Mouse (Mus musculus) heart, adult 18-20 months (tissue): Measurements from ENCODE around the gene Slc16a7. TPM values are rescaled to one million over a fixed set of nuclear protein-coding genes. Genes with fewer than 3 reads are reported as not detected.
A peak's percentile ranks its signal among the peaks of the same experiment; 100 is the strongest.

Experiments used
- DNase-seq, 2 experiments: peaks; one replicate each; pipeline ENCODE4 v3.0.0; 2021 to 2022; ENCODE audit warnings: mixed read lengths in 1 of 2
- long read RNA-seq, 2 experiments: library from polyadenylated mRNA; stranded (forward); transcript quantifications; one replicate each; pipeline ENCODE4 v2.0.0; 2021
- total RNA-seq, 2 experiments: library from RNA; stranded (reverse); gene quantifications; 2 replicates each; pipeline ENCODE4 v1.2.3; 2021

The Slc16a7 gene
- total RNA-seq, result 10 to 100 TPM in 1 of 2 experiments, 1 to 10 TPM in 1; 9.8 to 19.9 TPM
- long read RNA-seq, experiment 1, partial matches to known transcripts, result 1 of 2 reads
- long read RNA-seq, experiment 1, other reads (novel, unspliced or antisense), result 1 of 2 reads
- long read RNA-seq, experiment 2, partial matches to known transcripts, result 0 of 2 reads
- long read RNA-seq, experiment 2, other reads (novel, unspliced or antisense), result 2 of 2 reads

GRCm38 (mm10) chr10:125388876-125389786 lies at the start of gene Slc16a7:
Gene Slc16a7, minus strand, starts transcription at chr10:125389465.
- DNase-seq, result peak; percentile 75 to 76

- DNase-seq, result peak; percentile 8 to 24
Observed at GRCm38 (mm10) chr10:125418795-125419194, 29.5 kb upstream of the Slc16a7 start.

GRCm38 (mm10) chr10:125399796-125400195 lies 10.5 kb upstream of the Slc16a7 start:
- no peak for DNase-seq

- peak in 1 of 2 experiments; percentile 11 for DNase-seq
Observed at GRCm38 (mm10) chr10:125390011-125390410, 746 bp upstream of the Slc16a7 start.

GRCm38 (mm10) chr10:125388481-125388875 lies 787 bp downstream of the Slc16a7 start:
- DNase-seq, result peak; percentile 39

- DNase-seq, result peak; percentile 25 to 39
Observed at GRCm38 (mm10) chr10:125387782-125388415, 1.4 kb downstream of the Slc16a7 start.

- peak in 1 of 2 experiments; percentile 9 for DNase-seq
Observed at GRCm38 (mm10) chr10:125375526-125375925, 13.7 kb downstream of the Slc16a7 start.

GRCm38 (mm10) chr10:125372666-125373065 lies 16.6 kb downstream of the Slc16a7 start:
- DNase-seq, result no peak

- DNase-seq, result peak in 1 of 2 experiments; percentile 12
Observed at GRCm38 (mm10) chr10:125371451-125371850, 17.8 kb downstream of the Slc16a7 start.

- peak; percentile 38 to 67 for DNase-seq
Observed at GRCm38 (mm10) chr10:125370037-125370610, 19.1 kb downstream of the Slc16a7 start.

GRCm38 (mm10) chr10:125358479-125358878 lies 30.8 kb downstream of the Slc16a7 start:
- DNase-seq, result no peak

- no peak for DNase-seq
Observed at GRCm38 (mm10) chr10:125352805-125353204, 36.5 kb downstream of the Slc16a7 start.

- no peak for DNase-seq
Observed at GRCm38 (mm10) chr10:125348171-125348570, 41.1 kb downstream of the Slc16a7 start.

- DNase-seq, result no peak
Observed at GRCm38 (mm10) chr10:125347149-125347548, 42.1 kb downstream of the Slc16a7 start.

- no peak for DNase-seq
Observed at GRCm38 (mm10) chr10:125346364-125346763, 42.9 kb downstream of the Slc16a7 start.

- peak; percentile 28 to 58 for DNase-seq
Observed at GRCm38 (mm10) chr10:125345583-125345982, 43.7 kb downstream of the Slc16a7 start.

- peak; percentile 29 to 57 for DNase-seq
Observed at GRCm38 (mm10) chr10:125342204-125342603, 47.1 kb downstream of the Slc16a7 start.

- DNase-seq, result no peak
Observed at GRCm38 (mm10) chr10:125333799-125334198, 55.5 kb downstream of the Slc16a7 start.

GRCm38 (mm10) chr10:125331334-125331733 lies 57.9 kb downstream of the Slc16a7 start:
- no peak for DNase-seq

- DNase-seq, result no peak
Observed at GRCm38 (mm10) chr10:125328331-125329063, 60.8 kb downstream of the Slc16a7 start.

- DNase-seq, result no peak
Observed at GRCm38 (mm10) chr10:125324871-125325565, 64.2 kb downstream of the Slc16a7 start.
